ENCODE assay signal across 18 mouse cellular contexts in the genomic region with DNA sequence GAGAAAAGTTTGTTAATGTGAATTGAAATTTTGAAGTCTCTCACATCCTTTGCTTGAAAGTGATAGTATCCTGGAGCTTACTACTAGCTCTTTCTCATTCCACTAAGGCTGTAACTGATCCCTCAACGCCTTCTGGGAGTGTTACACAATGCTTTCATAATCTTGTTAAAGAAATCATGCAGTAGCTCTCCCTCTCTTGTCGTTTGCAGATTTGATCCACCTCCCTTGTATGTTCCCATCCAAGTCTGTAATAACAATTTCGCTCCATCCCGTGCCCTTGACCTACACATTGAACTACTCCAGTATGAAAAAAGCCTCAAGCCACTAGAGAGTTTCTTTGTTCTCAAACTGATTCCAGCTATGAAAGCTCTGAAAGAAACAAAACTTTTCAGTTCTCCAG.
DNase-seq lines count a peak whose midpoint lies in the region; ATAC-seq and TF ChIP-seq lines count a peak whose summit lies in the region.
"Had no signal": no experiment of that assay in that cellular context is flagged by ENCODE, and none has a peak within 500 bp of the region (broad histone marks: within the 10 kb centered on the region; RNA-seq: fewer than 3 reads in every experiment).

No protein-coding gene starts in this region.

- TF ChIP-seq EP300 in stomach, postnatal 0 days (optimal IDR thresholded peaks at IDR 0.05): no peak

- H3K9ac ChIP-seq in heart, embryonic 12.5 days: no peak overlapping the region
- H3K9ac ChIP-seq in stomach, postnatal 0 days (ENCODE audit: low read length): no peak overlapping the region
- H3K9ac ChIP-seq: heart, embryonic 15.5 days; neural tube, embryonic 15.5 days had no signal

- TF ChIP-seq CTCF in stomach, postnatal 0 days (IDR thresholded peaks at IDR 0.05; ENCODE audit: low read depth): no peak

- no peak for ATAC-seq in heart, embryonic 12.5 days (ENCODE audit: insufficient number of reproducible peaks, low FRiP score)
- ATAC-seq in stomach, postnatal 0 days (ENCODE audit: low FRiP score, low TSS enrichment): no peak
- ATAC-seq: activated CD4-positive, CD25-positive, alpha-beta regulatory T cell, adult 4 months; hindbrain, embryonic 16.5 days had no signal

- no peak overlapping the region for H3K27ac ChIP-seq in heart, embryonic 12.5 days (ENCODE audit: poor library complexity, severe bottlenecking)
- H3K27ac ChIP-seq in forebrain, embryonic 10.5 days: no peak overlapping the region
- H3K27ac ChIP-seq in stomach, postnatal 0 days (replicated peaks): no peak overlapping the region
- H3K27ac ChIP-seq: heart, embryonic 15.5 days; neural tube, embryonic 15.5 days had no signal

- no peaks in the 10 kb centered on the region for H3K9me3 ChIP-seq in heart, embryonic 12.5 days (replicated peaks)
- H3K9me3 ChIP-seq in forebrain, embryonic 10.5 days: no peaks in the 10 kb centered on the region
- H3K9me3 ChIP-seq in stomach, postnatal 0 days (ENCODE audit: control insufficient read depth, low read length): no peaks in the 10 kb centered on the region
- H3K9me3 ChIP-seq: heart, embryonic 15.5 days; neural tube, embryonic 15.5 days had no signal

- no peaks in the 10 kb centered on the region for H3K4me1 ChIP-seq in heart, embryonic 12.5 days (replicated peaks)
- H3K4me1 ChIP-seq in forebrain, embryonic 10.5 days: no peaks in the 10 kb centered on the region
- no peaks in the 10 kb centered on the region for H3K4me1 ChIP-seq in stomach, postnatal 0 days (replicated peaks; ENCODE audit: control insufficient read depth, insufficient read depth)
- H3K4me1 ChIP-seq: heart, embryonic 15.5 days; neural tube, embryonic 15.5 days had no signal

- no peak overlapping the region for H3K4me3 ChIP-seq in heart, embryonic 12.5 days
- H3K4me3 ChIP-seq in forebrain, embryonic 10.5 days: no peak overlapping the region
- no peak overlapping the region for H3K4me3 ChIP-seq in stomach, postnatal 0 days (ENCODE audit: low read depth, low read length)
- H3K4me3 ChIP-seq: heart, embryonic 15.5 days; neural tube, embryonic 15.5 days had no signal

- peak; percentile 6 for DNase-seq in adrenal gland, postnatal 14 days
- DNase-seq in adrenal gland, postnatal 25 days: no peak
- DNase-seq in heart, adult 8-10 months (ENCODE audit: low spot score): peak; percentile 43
- peak; percentile 21 for DNase-seq in fat pad, adult 2 months (ENCODE audit: extremely low read depth, low read depth, low spot score)
- peak; percentile 50 for DNase-seq in lung, postnatal 14 days
- DNase-seq in forebrain, embryonic 10.5 days (ENCODE audit: extremely low spot score, low spot score): no peak
- no peak for DNase-seq in stomach, postnatal 0 days (ENCODE audit: low spot score)
- DNase-seq: cerebellum, adult 2 months; kidney, adult 18-20 months; kidney, postnatal 14 days; right cerebral cortex, postnatal 4 days; thymus, postnatal 14 days had no signal

- H3K4me2 ChIP-seq in heart, embryonic 12.5 days: no peak overlapping the region
- H3K4me2 ChIP-seq in stomach, postnatal 0 days (replicated peaks; ENCODE audit: low read depth): no peak overlapping the region
- H3K4me2 ChIP-seq: heart, embryonic 15.5 days; midbrain, embryonic 11.5 days; neural tube, embryonic 15.5 days had no signal

- WGBS in heart, embryonic 12.5 days: 60% methylated on average over 4 of the region's 4 CpGs
- WGBS in forebrain, embryonic 10.5 days: 57% methylated on average over 4 of the region's 4 CpGs
- 38% methylated on average over 4 of the region's 4 CpGs for WGBS in stomach, postnatal 0 days

- H3K36me3 ChIP-seq in heart, embryonic 12.5 days: no peaks in the 10 kb centered on the region
- no peaks in the 10 kb centered on the region for H3K36me3 ChIP-seq in forebrain, embryonic 10.5 days (replicated peaks)
- no peaks in the 10 kb centered on the region for H3K36me3 ChIP-seq in stomach, postnatal 0 days (ENCODE audit: control insufficient read depth, insufficient read depth, low read length)
- H3K36me3 ChIP-seq: heart, embryonic 15.5 days; neural tube, embryonic 15.5 days had no signal

- no peaks in the 10 kb centered on the region for H3K27me3 ChIP-seq in heart, embryonic 12.5 days (replicated peaks)
- no peaks in the 10 kb centered on the region for H3K27me3 ChIP-seq in forebrain, embryonic 10.5 days (ENCODE audit: poor library complexity, severe bottlenecking)
- H3K27me3 ChIP-seq in stomach, postnatal 0 days (ENCODE audit: control insufficient read depth, insufficient read depth, low read length): no peaks in the 10 kb centered on the region
- H3K27me3 ChIP-seq: heart, embryonic 15.5 days; neural tube, embryonic 15.5 days had no signal

Comparison
In these comparisons a context has a peak if more than half of its experiments do, and no peak if none do; other contexts are left out.
1. DNase-seq: peak in adrenal gland, postnatal 14 days (single experiment), heart, adult 8-10 months (single experiment), fat pad, adult 2 months (single experiment) and lung, postnatal 14 days (single experiment); none in adrenal gland, postnatal 25 days (single experiment), forebrain, embryonic 10.5 days (single experiment) and stomach, postnatal 0 days (single experiment).